Mouse (Mus musculus) midbrain, embryonic 14.5 days (tissue): ENCODE data around the gene Sh3pxd2b. TPM values are rescaled to one million over a fixed set of nuclear protein-coding genes. Genes with fewer than 3 reads are reported as not detected.
A peak's percentile ranks its signal among the peaks of the same experiment; 100 is the strongest.

Experiments
- ATAC-seq: fragments of 200-750 bp; cut with Nextera tagmentation; 2 replicates; pipeline ENCODE4 v1.8.0; 2017; ENCODE audit warnings: moderate number of reproducible peaks, moderate library complexity; ENCODE audit not compliant: low FRiP score, low TSS enrichment
- DNase-seq: peaks from one replicate; pipeline ENCODE4 v3.0.0-alpha.2; 2015
- H3K27ac ChIP-seq: fragments of 300-500 bp; sonication (generic); replicated peaks from 2 replicates; pipeline ENCODE4 v1.5.1; 2014; ENCODE audit warnings: mild to moderate bottlenecking, low read depth, low read length, moderate library complexity
- H3K27me3 ChIP-seq: fragments of 300-500 bp; sonication (generic); 2 replicates; pipeline ENCODE4 v1.6.1; 2014; ENCODE audit warnings: low read length, control low read depth, mixed read lengths; ENCODE audit not compliant: control insufficient read depth, insufficient read depth
- H3K36me3 ChIP-seq: fragments of 300-500 bp; sonication (generic); 2 replicates; pipeline ENCODE4 v1.6.1; 2014; ENCODE audit warnings: low read length, control low read depth; ENCODE audit not compliant: control insufficient read depth, insufficient read depth
- H3K4me1 ChIP-seq: fragments of 300-500 bp; sonication (generic); 2 replicates; pipeline ENCODE4 v1.6.1; 2014; ENCODE audit warnings: mild to moderate bottlenecking, antibody characterized with exemption, low read length, control low read depth; ENCODE audit not compliant: control insufficient read depth, insufficient read depth
- H3K4me2 ChIP-seq: fragments of 300-500 bp; sonication (generic); 2 replicates; pipeline ENCODE4 v1.6.1; 2014; ENCODE audit warnings: mild to moderate bottlenecking, low read length, moderate library complexity
- H3K4me3 ChIP-seq: fragments of 300-500 bp; sonication (generic); replicated peaks from 2 replicates; pipeline ENCODE4 v1.5.1; 2014; ENCODE audit warnings: low read depth, low read length
- H3K9ac ChIP-seq: fragments of 300-500 bp; sonication (generic); replicated peaks from 2 replicates; pipeline ENCODE4 v1.6.1; 2014; ENCODE audit warnings: mild to moderate bottlenecking, low read length, moderate library complexity
- H3K9me3 ChIP-seq: fragments of 300-500 bp; sonication (generic); 2 replicates; pipeline ENCODE4 v1.6.1; 2016; ENCODE audit warnings: low read length, control low read depth, mixed read lengths; ENCODE audit not compliant: control insufficient read depth
- WGBS: fragments of 180-500 bp; shearing (Covaris S2); extraction: QIAGEN DNeasy Blood & Tissue Kit; methylation state at CpG from one replicate; pipeline ENCODE4 v1.1.7; 2014; 5-methylcytosine and 5-hydroxymethylcytosine counted together
- polyA plus RNA-seq: library from polyadenylated mRNA; unstranded; fragments of >200 nt; fragmentation: Nextera tagmentation; extraction: Ambion mirVana; gene quantifications from 2 replicates; pipeline ENCODE4 v1.2.1, GENCODE M21; 2014

Sh3pxd2b gene
- polyA plus RNA-seq, 1 experiment from 2014 or later: 25.4 TPM

DNA sequence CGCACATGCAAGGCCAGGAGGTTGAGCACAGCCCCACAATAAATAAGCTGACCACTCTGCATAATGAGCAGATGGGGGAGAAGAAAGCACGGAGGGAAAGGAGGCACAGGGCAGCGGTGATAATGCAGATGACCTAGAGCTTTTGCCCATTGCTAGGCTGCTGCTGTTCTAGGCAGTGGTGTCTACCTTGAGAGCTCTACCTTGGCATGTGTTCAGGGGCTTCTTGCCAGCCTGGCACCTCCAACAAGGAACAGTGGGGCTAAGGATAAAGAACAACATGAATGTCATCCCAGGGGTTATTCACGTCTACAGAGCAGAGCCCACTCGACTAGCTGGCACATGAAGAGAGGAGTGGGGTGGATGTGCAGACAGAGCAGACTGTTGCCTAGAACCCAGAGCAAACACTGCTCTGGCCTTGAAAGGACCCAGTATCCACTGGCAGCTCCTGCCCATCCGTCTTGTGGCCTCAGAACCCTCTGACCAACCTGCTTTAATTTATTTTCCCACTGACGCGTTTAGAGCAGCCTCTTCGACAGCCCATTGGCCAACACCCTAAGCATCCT is 26.5 kb downstream of the Sh3pxd2b start:
- no peaks in the 10 kb centered on the region for H3K27me3 ChIP-seq
- 0 out of 2 replicates have a peak, but pooled peaks cover 2% of the 10 kb centered on the region for H3K4me1 ChIP-seq
- H3K36me3 ChIP-seq: peaks cover 60% of the 10 kb centered on the region
- ATAC-seq (no peak), DNase-seq (no peak)
- WGBS: 78% methylated on average over 9 of the region's 9 CpGs
- no peak overlapping the region for H3K4me3 ChIP-seq
- no peak overlapping the region for H3K4me2 ChIP-seq
- H3K27ac ChIP-seq: peak overlapping the region; percentile 33; the same call in 1 of the 2 replicates
- H3K9ac ChIP-seq: no peak overlapping the region
- H3K9me3 ChIP-seq: no peaks in the 10 kb centered on the region

GRCm38 (mm10) chr11:32375104-32375535 is 27.5 kb downstream of the Sh3pxd2b start:
- Histone ChIP-seq H3K4me3 (no peak overlapping the region), H3K36me3 (peaks cover 60% of the 10 kb centered on the region), H3K27ac (no peak overlapping the region), H3K9me3 (no peaks in the 10 kb centered on the region), H3K9ac (no peak overlapping the region), H3K27me3 (no peaks in the 10 kb centered on the region), H3K4me1 (0 out of 2 replicates have a peak, but pooled peaks cover 2% of the 10 kb centered on the region), H3K4me2 (no peak overlapping the region)
- WGBS: 89% methylated on average over 4 of the region's 4 CpGs
- DNase-seq (no peak), ATAC-seq (no peak)

- Histone ChIP-seq H3K27ac (no peak overlapping the region), H3K4me3 (no peak overlapping the region), H3K4me1 (0 out of 2 replicates have a peak, but pooled peaks cover 2% of the 10 kb centered on the region), H3K9me3 (no peaks in the 10 kb centered on the region), H3K9ac (no peak overlapping the region), H3K36me3 (peaks cover 63% of the 10 kb centered on the region), H3K4me2 (no peak overlapping the region), H3K27me3 (no peaks in the 10 kb centered on the region)
- DNase-seq (no peak), ATAC-seq (no peak)
- WGBS: 97% methylated on average over 1 of the region's 1 CpGs
Observed at GRCm38 (mm10) chr11:32376086-32376485, 28.5 kb downstream of the Sh3pxd2b start.

- H3K4me3 ChIP-seq: no peak overlapping the region
- no peak overlapping the region for H3K4me2 ChIP-seq
- H3K27me3 ChIP-seq: no peaks in the 10 kb centered on the region
- H3K9ac ChIP-seq: no peak overlapping the region
- no peak for ATAC-seq
- no peak overlapping the region for H3K27ac ChIP-seq
- no peaks in the 10 kb centered on the region for H3K9me3 ChIP-seq
- peaks cover 13% of the 10 kb centered on the region for H3K4me1 ChIP-seq
- no peak for DNase-seq
- peaks cover 46% of the 10 kb centered on the region for H3K36me3 ChIP-seq
Observed at GRCm38 (mm10) chr11:32379910-32380309, 32.3 kb downstream of the Sh3pxd2b start.

DNA sequence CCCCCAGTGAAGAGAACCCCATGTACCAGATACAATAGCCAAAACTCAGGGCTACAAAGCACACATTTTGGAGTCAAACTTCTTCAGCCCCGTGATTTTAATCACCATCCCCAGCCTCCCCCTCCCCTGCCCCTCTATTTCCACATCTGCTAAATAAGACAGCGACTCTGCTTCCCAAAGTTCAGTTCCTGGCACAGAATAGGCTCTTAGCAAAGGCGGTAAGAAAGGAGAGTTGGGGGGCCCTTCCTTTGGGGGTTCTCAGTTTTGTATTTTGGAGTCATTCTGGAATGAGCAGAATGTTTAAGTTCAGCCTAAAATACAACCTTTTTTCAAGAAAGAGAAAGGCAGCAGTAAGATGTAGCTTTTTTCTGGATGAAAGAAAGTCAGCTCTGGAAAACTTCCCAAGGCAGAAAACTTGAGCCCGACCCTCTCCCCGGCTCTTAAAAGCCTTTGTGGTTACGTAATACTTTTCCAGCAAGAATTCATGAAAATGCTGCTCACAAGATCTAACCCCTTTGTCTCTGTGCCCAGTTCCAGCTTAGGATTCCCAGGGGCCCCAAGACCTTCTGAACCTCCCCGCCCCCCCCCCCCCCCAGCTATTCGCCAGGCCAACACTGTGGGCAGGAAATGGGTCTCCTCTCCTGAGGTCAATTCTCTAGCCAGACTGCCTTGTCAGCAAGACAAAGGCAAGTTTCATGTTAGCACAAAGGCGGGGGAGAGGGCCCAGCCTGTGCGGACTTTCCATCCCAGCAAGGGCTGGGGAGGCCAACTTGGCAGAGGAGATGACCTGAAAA is 35.9 kb downstream of the Sh3pxd2b start:
- Histone ChIP-seq H3K4me1 (peaks cover 13% of the 10 kb centered on the region), H3K9me3 (no peaks in the 10 kb centered on the region), H3K4me3 (no peak overlapping the region), H3K27me3 (no peaks in the 10 kb centered on the region), H3K36me3 (peaks cover 32% of the 10 kb centered on the region), H3K9ac (no peak overlapping the region), H3K27ac (peak overlapping the region; percentile 68), H3K4me2 (no peak overlapping the region)
- ATAC-seq: peak; percentile 76
- WGBS: 3% methylated on average over 10 of the region's 10 CpGs
- DNase-seq: peak; percentile 67

DNA sequence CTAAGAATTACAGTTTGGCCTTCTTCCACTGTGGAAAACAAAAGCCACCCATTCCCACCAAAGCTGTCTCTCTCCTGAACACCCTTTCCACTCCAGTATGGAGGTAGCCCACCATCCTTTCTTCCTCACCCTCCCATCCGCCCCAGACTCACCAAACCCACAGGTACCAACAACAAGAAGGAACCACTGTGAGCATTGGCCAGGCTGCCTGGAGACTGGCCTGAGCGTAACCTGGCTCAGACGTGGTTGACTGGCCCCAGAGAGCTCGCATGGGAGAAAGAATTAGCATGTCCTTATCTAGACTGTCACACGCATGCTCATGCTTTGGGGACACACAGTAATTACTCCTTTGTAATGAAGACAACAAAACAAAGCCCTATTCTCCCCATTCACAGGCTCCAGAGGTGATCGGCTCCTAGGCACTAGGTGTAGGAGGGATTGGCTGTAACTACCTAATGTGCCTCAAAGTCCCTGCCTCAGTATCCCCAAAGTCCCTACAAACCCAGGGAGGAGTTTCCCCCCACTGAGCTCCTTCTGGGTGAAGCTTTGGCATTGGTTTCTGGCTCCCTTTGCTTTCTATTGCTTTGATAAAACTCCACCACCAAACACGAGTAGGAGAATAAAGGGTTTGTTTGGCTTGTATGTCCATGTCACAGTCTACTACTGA is 36.6 kb downstream of the Sh3pxd2b start:
- ATAC-seq: peak; percentile 44
- H3K36me3 ChIP-seq: peaks cover 38% of the 10 kb centered on the region
- H3K4me3 ChIP-seq: no peak overlapping the region
- DNase-seq: peak; percentile 23
- H3K4me2 ChIP-seq: no peak overlapping the region
- peak overlapping the region; percentile 68 for H3K27ac ChIP-seq
- H3K9me3 ChIP-seq: no peaks in the 10 kb centered on the region
- peaks cover 13% of the 10 kb centered on the region for H3K4me1 ChIP-seq
- H3K27me3 ChIP-seq: no peaks in the 10 kb centered on the region
- H3K9ac ChIP-seq: no peak overlapping the region
- WGBS: 29% methylated on average over 7 of the region's 7 CpGs

DNA sequence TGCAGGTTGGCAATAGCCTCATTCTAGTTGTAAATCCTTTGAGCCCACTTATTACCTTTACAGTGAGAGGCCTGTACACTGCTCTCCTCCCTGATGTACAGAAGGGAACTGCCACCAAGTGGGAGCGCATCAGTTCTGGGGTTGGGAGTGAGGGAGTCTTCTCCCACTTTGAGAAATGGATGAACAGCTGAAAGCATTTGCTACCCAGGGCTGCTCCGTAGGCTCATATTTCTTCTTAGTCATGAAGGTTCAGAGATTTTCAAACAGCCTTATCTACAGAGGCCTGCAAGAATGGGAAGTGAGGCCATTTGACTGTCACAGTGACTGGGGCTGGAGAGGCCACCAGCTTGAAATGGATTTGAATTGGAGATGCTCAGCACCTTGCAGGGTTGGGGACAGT is 38.4 kb downstream of the Sh3pxd2b start:
- no peak overlapping the region for H3K9ac ChIP-seq
- peaks cover 13% of the 10 kb centered on the region for H3K4me1 ChIP-seq
- H3K4me2 ChIP-seq: no peak overlapping the region
- DNase-seq: no peak
- ATAC-seq: no peak
- H3K27me3 ChIP-seq: no peaks in the 10 kb centered on the region
- H3K4me3 ChIP-seq: no peak overlapping the region
- peaks cover 44% of the 10 kb centered on the region for H3K36me3 ChIP-seq
- H3K9me3 ChIP-seq: no peaks in the 10 kb centered on the region
- no peak overlapping the region for H3K27ac ChIP-seq
- 95% methylated on average over 2 of the region's 2 CpGs for WGBS

- Histone ChIP-seq H3K4me3 (no peak overlapping the region), H3K27me3 (no peaks in the 10 kb centered on the region), H3K4me1 (peaks cover 11% of the 10 kb centered on the region), H3K9ac (no peak overlapping the region), H3K36me3 (peaks cover 43% of the 10 kb centered on the region), H3K27ac (no peak overlapping the region), H3K4me2 (no peak overlapping the region), H3K9me3 (no peaks in the 10 kb centered on the region)
- WGBS: 88% methylated on average over 2 of the region's 2 CpGs
- DNase-seq: no peak
- ATAC-seq: no peak
Observed at GRCm38 (mm10) chr11:32388064-32388463, 40.4 kb downstream of the Sh3pxd2b start.
